Mouse (Mus musculus): ENCODE results near the gene Ubash3a. TPM values are rescaled to one million over a fixed set of nuclear protein-coding genes. Genes with fewer than 3 reads are reported as not detected.

Ubash3a gene
- polyA plus RNA-seq, 1 experiment: not detected

- no peak overlapping the region for H3K4me3 ChIP-seq (ENCODE audit: insufficient read depth, low read depth, low read length)
- 74% methylated on average over 5 of the region's 5 CpGs for whole genome bisulfite sequencing
- H3K27ac ChIP-seq (ENCODE audit: insufficient read depth, low read depth, low read length): no peak overlapping the region
- TF ChIP-seq CTCF (IDR thresholded peaks at IDR 0.05; ENCODE audit: insufficient read depth, low read depth, low read length) (no peak), POLR2A (IDR thresholded peaks at IDR 0.05; ENCODE audit: insufficient read depth, low read depth, low read length) (no peak)
- H3K4me1 ChIP-seq (ENCODE audit: control insufficient read depth, insufficient read depth, low read length): peaks cover 6% of the 10 kb centered on the region
These were observed 46.3 kb downstream of the Ubash3a start for GRCm38 (mm10) chr17:31253951-31254350.

DNA sequence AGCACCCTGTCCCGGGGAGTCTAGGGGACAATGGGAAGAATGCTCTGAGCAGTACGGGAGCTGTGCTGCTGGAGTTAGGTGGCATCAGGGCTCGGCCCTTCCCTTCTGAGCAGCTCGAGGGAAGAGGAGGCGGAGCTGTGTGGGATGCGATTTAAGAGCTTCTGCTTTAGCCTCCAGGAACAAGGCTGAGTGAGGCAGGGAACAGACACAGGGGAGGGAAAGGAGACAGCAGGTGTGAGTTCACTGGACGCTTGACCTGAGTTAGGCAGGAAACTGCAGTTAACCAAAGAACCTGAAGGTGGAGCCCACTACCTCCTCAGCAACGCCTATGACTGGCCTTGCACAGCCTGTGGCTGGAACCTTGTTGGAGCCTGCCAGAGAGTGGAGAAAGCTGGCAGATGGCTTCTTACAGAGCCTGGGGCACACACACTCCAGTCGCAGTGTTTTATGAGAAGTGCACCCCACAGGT is 46.8 kb downstream of the Ubash3a start:
- peak; percentile 46 for TF ChIP-seq CTCF (IDR thresholded peaks at IDR 0.05; ENCODE audit: insufficient read depth, low read depth, low read length)
- TF ChIP-seq POLR2A (IDR thresholded peaks at IDR 0.05; ENCODE audit: insufficient read depth, low read depth, low read length): no peak
- Histone ChIP-seq H3K4me3 (ENCODE audit: insufficient read depth, low read depth, low read length) (no peak overlapping the region), H3K4me1 (ENCODE audit: control insufficient read depth, insufficient read depth, low read length) (peaks cover 6% of the 10 kb centered on the region), H3K27ac (ENCODE audit: insufficient read depth, low read depth, low read length) (no peak overlapping the region)
- 8% methylated on average over 9 of the region's 9 CpGs for WGBS

GRCm38 (mm10) chr17:31257149-31257548 is 49.5 kb downstream of the Ubash3a start:
- H3K27ac ChIP-seq (ENCODE audit: insufficient read depth, low read depth, low read length): no peak overlapping the region
- peaks cover 6% of the 10 kb centered on the region for H3K4me1 ChIP-seq (ENCODE audit: control insufficient read depth, insufficient read depth, low read length)
- WGBS: 86% methylated on average over 1 of the region's 1 CpGs
- no peak for TF ChIP-seq CTCF (IDR thresholded peaks at IDR 0.05; ENCODE audit: insufficient read depth, low read depth, low read length)
- H3K4me3 ChIP-seq (ENCODE audit: insufficient read depth, low read depth, low read length): no peak overlapping the region

GRCm38 (mm10) chr17:31257898-31258297 is 50.2 kb downstream of the Ubash3a start:
- TF ChIP-seq POLR2A (IDR thresholded peaks at IDR 0.05; ENCODE audit: insufficient read depth, low read depth, low read length): no peak
- TF ChIP-seq CTCF (IDR thresholded peaks at IDR 0.05; ENCODE audit: insufficient read depth, low read depth, low read length): no peak
- peaks cover 6% of the 10 kb centered on the region for H3K4me1 ChIP-seq (ENCODE audit: control insufficient read depth, insufficient read depth, low read length)
- no peak overlapping the region for H3K27ac ChIP-seq (ENCODE audit: insufficient read depth, low read depth, low read length)
- WGBS: 95% methylated on average over 12 of the region's 12 CpGs
- no peak overlapping the region for H3K4me3 ChIP-seq (ENCODE audit: insufficient read depth, low read depth, low read length)

DNA sequence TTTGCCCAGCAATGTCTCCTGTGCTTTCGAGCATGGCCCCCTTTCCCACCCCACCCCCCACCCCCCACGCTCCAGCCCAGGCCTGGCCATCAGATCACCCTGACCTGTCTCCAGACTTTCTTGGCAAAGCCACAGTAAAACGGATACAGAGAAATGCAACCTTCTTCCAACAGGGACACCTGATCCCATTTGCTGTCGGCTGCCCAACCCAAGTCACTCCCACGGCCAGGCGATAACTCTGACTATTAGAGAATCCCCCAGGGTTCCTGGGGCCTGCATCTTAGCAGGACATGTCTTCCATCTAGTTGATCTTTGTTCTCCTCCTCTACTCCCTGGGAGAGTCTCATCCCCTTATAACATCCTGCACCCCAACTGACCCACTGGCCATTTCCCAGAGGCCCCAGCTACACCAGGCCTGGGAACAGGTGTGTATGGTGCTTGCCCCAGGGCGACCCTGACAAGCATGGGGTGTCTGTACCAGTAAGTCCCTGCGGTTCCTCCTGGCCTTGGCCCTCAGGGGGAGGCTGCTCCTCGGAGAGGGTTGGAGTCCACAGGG is 50.7 kb downstream of the Ubash3a start:
- H3K4me1 ChIP-seq (ENCODE audit: control insufficient read depth, insufficient read depth, low read length): peaks cover 6% of the 10 kb centered on the region
- H3K27ac ChIP-seq (ENCODE audit: insufficient read depth, low read depth, low read length): no peak overlapping the region
- H3K4me3 ChIP-seq (ENCODE audit: insufficient read depth, low read depth, low read length): no peak overlapping the region
- TF ChIP-seq CTCF (IDR thresholded peaks at IDR 0.05; ENCODE audit: insufficient read depth, low read depth, low read length): no peak
- no peak for TF ChIP-seq POLR2A (IDR thresholded peaks at IDR 0.05; ENCODE audit: insufficient read depth, low read depth, low read length)
- 90% methylated on average over 9 of the region's 9 CpGs for WGBS

DNA sequence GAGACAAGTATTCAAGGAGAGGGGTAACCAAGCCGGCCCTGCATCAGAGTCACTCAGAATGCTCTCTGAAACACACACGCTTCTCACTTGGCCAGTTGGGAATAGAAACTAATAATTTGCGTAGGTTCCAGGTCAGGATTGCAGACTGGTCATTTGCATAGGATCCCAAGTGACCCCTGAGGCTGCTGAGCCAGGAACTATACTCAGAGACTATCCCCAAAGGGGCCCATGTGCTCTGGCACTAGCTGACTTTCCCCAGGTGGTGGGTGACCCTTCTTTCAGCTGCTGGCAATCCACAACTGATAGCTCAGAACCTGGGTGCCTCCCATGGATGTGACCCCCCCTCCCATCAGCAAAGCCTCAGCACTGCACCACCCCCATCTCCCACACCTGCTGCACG is 51.5 kb downstream of the Ubash3a start:
- TF ChIP-seq POLR2A (IDR thresholded peaks at IDR 0.05; ENCODE audit: insufficient read depth, low read depth, low read length) (no peak), CTCF (IDR thresholded peaks at IDR 0.05; ENCODE audit: insufficient read depth, low read depth, low read length) (no peak)
- H3K4me1 ChIP-seq (ENCODE audit: control insufficient read depth, insufficient read depth, low read length): peaks cover 6% of the 10 kb centered on the region
- no peak overlapping the region for H3K27ac ChIP-seq (ENCODE audit: insufficient read depth, low read depth, low read length)
- 91% methylated on average over 4 of the region's 4 CpGs for WGBS
- no peak overlapping the region for H3K4me3 ChIP-seq (ENCODE audit: insufficient read depth, low read depth, low read length)

- 80% methylated on average over 4 of the region's 4 CpGs for WGBS
- H3K27ac ChIP-seq (ENCODE audit: insufficient read depth, low read depth, low read length): no peak overlapping the region
- H3K4me3 ChIP-seq (ENCODE audit: insufficient read depth, low read depth, low read length): no peak overlapping the region
- no peaks in the 10 kb centered on the region for H3K4me1 ChIP-seq (ENCODE audit: control insufficient read depth, insufficient read depth, low read length)
- no peak for TF ChIP-seq POLR2A (IDR thresholded peaks at IDR 0.05; ENCODE audit: insufficient read depth, low read depth, low read length)
- TF ChIP-seq CTCF (IDR thresholded peaks at IDR 0.05; ENCODE audit: insufficient read depth, low read depth, low read length): no peak
These were observed 52.2 kb downstream of the Ubash3a start for GRCm38 (mm10) chr17:31259825-31260224.

- H3K27ac ChIP-seq (ENCODE audit: insufficient read depth, low read depth, low read length): no peak overlapping the region
- 92% methylated on average over 7 of the region's 7 CpGs for WGBS
- no peak overlapping the region for H3K4me3 ChIP-seq (ENCODE audit: insufficient read depth, low read depth, low read length)
- H3K4me1 ChIP-seq (ENCODE audit: control insufficient read depth, insufficient read depth, low read length): no peaks in the 10 kb centered on the region
- no peak for TF ChIP-seq POLR2A (IDR thresholded peaks at IDR 0.05; ENCODE audit: insufficient read depth, low read depth, low read length)
- no peak for TF ChIP-seq CTCF (IDR thresholded peaks at IDR 0.05; ENCODE audit: insufficient read depth, low read depth, low read length)
These were observed 52.8 kb downstream of the Ubash3a start for GRCm38 (mm10) chr17:31260430-31260829.

DNA sequence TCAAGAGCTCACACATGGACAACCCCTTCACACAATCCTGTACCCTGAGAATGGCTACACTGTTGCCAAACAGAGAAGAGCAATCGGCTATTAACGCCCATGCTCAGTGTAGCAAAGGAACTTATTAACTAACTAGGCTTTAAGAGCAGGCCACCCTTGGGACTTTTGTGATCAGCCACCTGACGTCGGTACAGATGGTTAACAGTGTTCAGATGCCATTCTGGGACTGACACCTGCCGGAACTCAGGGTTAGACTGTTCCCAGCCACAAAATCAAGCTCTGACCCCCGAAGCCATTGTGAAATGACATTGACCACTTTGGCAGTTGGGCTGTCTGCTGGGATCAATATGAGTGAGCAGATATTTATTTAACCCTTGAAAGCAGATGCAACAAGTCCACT is 53.7 kb downstream of the Ubash3a start:
- 85% methylated on average over 6 of the region's 6 CpGs for WGBS

GRCm38 (mm10) chr17:31262715-31263114 is 55.0 kb downstream of the Ubash3a start:
- no peak overlapping the region for H3K4me3 ChIP-seq (ENCODE audit: insufficient read depth, low read depth, low read length)
- TF ChIP-seq CTCF (IDR thresholded peaks at IDR 0.05; ENCODE audit: insufficient read depth, low read depth, low read length) (no peak), POLR2A (IDR thresholded peaks at IDR 0.05; ENCODE audit: insufficient read depth, low read depth, low read length) (no peak)
- H3K27ac ChIP-seq (ENCODE audit: insufficient read depth, low read depth, low read length): no peak overlapping the region
- WGBS: 67% methylated on average over 5 of the region's 5 CpGs
- no peaks in the 10 kb centered on the region for H3K4me1 ChIP-seq (ENCODE audit: control insufficient read depth, insufficient read depth, low read length)

More for the DNA sequence above, 53.7 kb downstream of the Ubash3a start:
- H3K27ac ChIP-seq (ENCODE audit: insufficient read depth, low read depth, low read length): no peak overlapping the region
- no peak overlapping the region for H3K4me3 ChIP-seq (ENCODE audit: insufficient read depth, low read depth, low read length)
- H3K4me1 ChIP-seq (ENCODE audit: control insufficient read depth, insufficient read depth, low read length): no peaks in the 10 kb centered on the region
- TF ChIP-seq POLR2A (IDR thresholded peaks at IDR 0.05; ENCODE audit: insufficient read depth, low read depth, low read length) (no peak), CTCF (IDR thresholded peaks at IDR 0.05; ENCODE audit: insufficient read depth, low read depth, low read length) (no peak)

All from olfactory bulb, adult 2 months (tissue).